Mouse (Mus musculus): ENCODE results near the gene Dad1. TPM values are rescaled to one million over a fixed set of nuclear protein-coding genes. Genes with fewer than 3 reads are reported as not detected.
A peak's percentile ranks its signal among the peaks of the same experiment; 100 is the strongest.

Dad1 gene
- polyA plus RNA-seq, 1 experiment from 2014 or later = 270 TPM

DNA sequence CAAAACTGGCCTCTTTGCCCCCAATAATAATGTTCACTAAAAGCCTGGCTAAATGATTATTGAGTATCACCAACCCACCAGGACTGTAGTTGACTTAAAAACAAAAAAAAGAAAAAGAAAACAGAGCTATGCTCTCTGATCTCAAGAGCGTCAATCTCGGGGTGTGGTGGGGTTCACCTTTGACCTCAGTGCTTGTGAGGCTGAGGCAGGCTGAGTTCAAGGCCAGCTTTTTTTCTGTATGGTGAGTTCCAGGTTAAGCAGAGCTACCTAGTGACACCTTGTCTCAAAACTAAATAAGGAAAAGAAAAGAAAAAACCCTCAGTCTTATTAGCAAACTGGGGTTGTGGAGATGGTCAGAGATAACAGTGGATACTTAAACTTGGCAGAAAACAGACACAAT lies 43.5 kb downstream of the Dad1 start:
- Histone ChIP-seq H3K27ac (no peak overlapping the region), H3K36me3 (no peaks in the 10 kb centered on the region), H3K9ac (no peak overlapping the region), H3K4me2 (replicated peaks) (no peak overlapping the region), H3K27me3 (replicated peaks) (no peaks in the 10 kb centered on the region), H3K9me3 (no peaks in the 10 kb centered on the region), H3K4me3 (no peak overlapping the region), H3K4me1 (no peaks in the 10 kb centered on the region)
- 91% methylated on average over 2 of the region's 2 CpGs for WGBS
- no peak for ATAC-seq (ENCODE audit: low FRiP score, low read depth)

DNA sequence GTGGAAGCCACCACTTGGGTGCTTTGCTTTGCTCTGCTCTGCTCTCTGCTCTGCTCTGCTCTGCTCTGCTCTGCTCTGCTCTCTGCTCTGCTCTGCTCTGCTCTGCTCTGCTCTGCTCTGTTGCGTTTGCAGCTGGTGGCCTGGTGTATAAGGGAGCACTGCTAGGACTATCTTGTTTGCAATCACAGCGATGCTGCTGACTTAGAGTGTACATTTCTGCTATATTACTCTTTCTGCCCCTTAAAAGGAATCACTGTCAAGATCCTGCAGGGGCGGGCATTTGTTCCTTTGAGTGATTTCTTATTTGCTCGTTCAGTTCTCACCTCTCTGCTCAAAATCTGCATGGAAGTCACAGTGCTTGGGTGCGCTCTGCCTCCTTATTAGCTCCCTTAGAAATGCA lies 44.0 kb downstream of the Dad1 start:
- Histone ChIP-seq H3K4me3 (no peak overlapping the region), H3K27me3 (replicated peaks) (no peaks in the 10 kb centered on the region), H3K9me3 (no peaks in the 10 kb centered on the region), H3K9ac (no peak overlapping the region), H3K27ac (no peak overlapping the region), H3K36me3 (no peaks in the 10 kb centered on the region), H3K4me1 (0 out of 2 replicates have a peak, but pooled peaks cover 2% of the 10 kb centered on the region), H3K4me2 (replicated peaks) (no peak overlapping the region)
- no peak for ATAC-seq (ENCODE audit: low FRiP score, low read depth)
- 85% methylated on average over 5 of the region's 5 CpGs for WGBS

DNA sequence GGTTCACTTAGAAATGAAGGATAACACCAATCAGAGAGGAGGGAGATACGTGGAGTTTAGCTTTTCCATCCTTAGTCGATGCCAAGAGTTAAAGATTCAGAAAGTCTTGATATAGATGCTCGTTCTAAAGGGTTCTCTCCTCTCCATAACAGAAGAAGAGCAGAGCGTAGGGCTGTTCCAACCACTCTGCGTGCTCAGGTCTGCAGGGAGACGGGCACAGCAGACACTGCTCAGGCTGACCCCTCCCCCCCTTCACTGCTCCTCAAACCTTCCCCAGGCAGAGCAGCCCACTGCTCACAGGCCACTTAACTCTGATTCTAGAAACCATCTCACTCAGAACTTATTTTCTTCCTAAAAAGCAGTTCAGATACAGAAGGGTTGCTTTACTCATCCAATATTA lies 45.2 kb downstream of the Dad1 start:
- no peak for ATAC-seq (ENCODE audit: low FRiP score, low read depth)

DNA sequence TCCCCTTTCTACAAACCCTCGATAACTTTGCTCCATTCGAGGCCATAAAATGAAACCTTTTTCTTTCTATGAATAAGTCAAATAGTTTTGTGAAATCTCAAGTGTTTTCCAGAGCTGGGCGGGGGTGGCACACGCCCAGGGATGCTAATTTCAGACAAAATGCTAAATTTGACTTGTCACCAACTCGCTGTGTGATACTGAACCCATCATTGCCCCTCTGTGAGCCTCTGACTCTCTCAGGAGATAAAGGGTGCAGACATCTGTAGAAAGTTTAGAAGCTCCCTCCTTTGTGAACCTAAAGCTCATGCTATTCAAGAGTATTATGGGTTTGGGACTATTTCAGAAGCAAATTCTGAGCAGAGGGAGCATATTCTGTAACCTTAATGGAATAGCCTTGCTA lies 46.0 kb downstream of the Dad1 start:
- no peaks in the 10 kb centered on the region for H3K9me3 ChIP-seq
- H3K4me1 ChIP-seq = 0 out of 2 replicates have a peak, but pooled peaks cover 5% of the 10 kb centered on the region
- no peak overlapping the region for H3K4me3 ChIP-seq
- H3K4me2 ChIP-seq (replicated peaks) = no peak overlapping the region
- WGBS = 86% methylated on average over 5 of the region's 5 CpGs
- H3K36me3 ChIP-seq = no peaks in the 10 kb centered on the region
- H3K27me3 ChIP-seq (replicated peaks) = no peaks in the 10 kb centered on the region
- H3K27ac ChIP-seq = no peak overlapping the region
- no peak overlapping the region for H3K9ac ChIP-seq
- no peak for ATAC-seq (ENCODE audit: low FRiP score, low read depth)

More for the DNA sequence above, 45.2 kb downstream of the Dad1 start:
- 71% methylated on average over 6 of the region's 6 CpGs for WGBS
- H3K9me3 ChIP-seq = no peaks in the 10 kb centered on the region
- H3K27me3 ChIP-seq (replicated peaks) = no peaks in the 10 kb centered on the region
- no peak overlapping the region for H3K4me3 ChIP-seq
- H3K4me2 ChIP-seq (replicated peaks) = no peak overlapping the region
- no peak overlapping the region for H3K27ac ChIP-seq
- H3K36me3 ChIP-seq = no peaks in the 10 kb centered on the region
- 0 out of 2 replicates have a peak, but pooled peaks cover 5% of the 10 kb centered on the region for H3K4me1 ChIP-seq
- no peak overlapping the region for H3K9ac ChIP-seq

DNA sequence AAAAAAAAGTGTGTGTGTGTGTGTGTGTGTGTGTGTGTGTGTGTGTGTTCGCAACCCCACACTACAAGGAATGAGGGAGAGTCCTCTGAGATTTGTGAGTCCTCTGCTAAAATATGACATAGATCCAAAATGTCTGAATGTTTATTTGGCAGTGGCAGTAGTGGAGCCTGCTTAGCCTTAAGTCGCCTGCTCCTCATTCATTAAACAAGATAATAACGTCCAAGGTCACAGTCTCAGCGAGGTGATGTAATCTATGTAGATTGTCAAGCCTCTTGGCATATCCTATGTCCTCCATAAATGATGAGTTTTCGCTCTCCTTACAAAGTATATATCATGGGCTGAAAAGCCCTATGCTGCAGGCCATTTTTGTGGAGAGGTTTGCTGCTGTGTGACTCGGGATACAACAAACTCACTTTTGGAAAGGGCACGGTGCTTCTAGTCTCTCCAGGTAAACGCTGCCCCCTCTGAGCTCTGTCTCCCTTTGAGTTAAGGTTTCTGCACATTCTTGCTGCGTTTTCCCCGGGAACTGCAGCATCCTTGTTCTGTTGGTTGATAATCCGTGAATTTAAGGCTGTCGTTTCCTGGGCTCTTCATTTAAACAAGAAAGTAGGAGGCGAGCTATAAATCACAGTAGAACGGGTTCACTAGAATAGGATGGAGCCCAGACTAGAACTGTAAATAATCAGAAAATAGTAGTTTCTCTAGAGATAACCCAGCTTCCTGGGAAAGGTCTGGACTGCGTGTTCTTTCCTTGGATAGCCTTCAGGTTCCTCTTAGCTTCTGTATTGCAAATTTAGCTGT lies 47.0 kb downstream of the Dad1 start:
- Histone ChIP-seq H3K27me3 (replicated peaks) (no peaks in the 10 kb centered on the region), H3K9me3 (no peaks in the 10 kb centered on the region), H3K4me2 (replicated peaks) (no peak overlapping the region), H3K4me3 (no peak overlapping the region), H3K4me1 (0 out of 2 replicates have a peak, but pooled peaks cover 5% of the 10 kb centered on the region), H3K9ac (no peak overlapping the region), H3K27ac (no peak overlapping the region), H3K36me3 (no peaks in the 10 kb centered on the region)
- no peak for ATAC-seq (ENCODE audit: low FRiP score, low read depth)
- WGBS = 55% methylated on average over 15 of the region's 15 CpGs

DNA sequence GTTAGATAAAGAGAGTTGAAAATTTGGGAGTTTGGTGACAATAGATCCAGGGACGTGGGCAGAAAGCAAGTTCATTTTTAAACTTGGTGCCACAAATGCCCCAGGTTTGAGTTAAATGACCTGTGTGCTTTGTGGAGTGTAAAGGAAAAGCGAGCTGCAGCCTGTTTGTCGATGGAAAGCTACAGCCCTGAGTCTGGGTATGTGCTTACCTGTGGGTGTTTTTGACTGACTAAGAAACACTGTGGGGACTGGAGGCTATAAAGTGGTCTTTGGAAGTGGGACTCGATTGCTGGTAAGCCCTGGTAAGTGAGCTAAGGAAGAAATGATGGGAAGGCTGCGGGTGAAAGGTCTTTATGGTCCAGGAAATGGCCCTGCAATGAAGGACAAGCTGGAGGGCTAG lies 47.6 kb downstream of the Dad1 start:
- H3K27me3 ChIP-seq (replicated peaks) = no peaks in the 10 kb centered on the region
- H3K9ac ChIP-seq = no peak overlapping the region
- no peak for ATAC-seq (ENCODE audit: low FRiP score, low read depth)
- no peak overlapping the region for H3K4me2 ChIP-seq (replicated peaks)
- no peak overlapping the region for H3K27ac ChIP-seq
- no peaks in the 10 kb centered on the region for H3K9me3 ChIP-seq
- H3K4me3 ChIP-seq = no peak overlapping the region
- no peaks in the 10 kb centered on the region for H3K36me3 ChIP-seq
- 63% methylated on average over 5 of the region's 5 CpGs for WGBS
- H3K4me1 ChIP-seq = 0 out of 2 replicates have a peak, but pooled peaks cover 5% of the 10 kb centered on the region

DNA sequence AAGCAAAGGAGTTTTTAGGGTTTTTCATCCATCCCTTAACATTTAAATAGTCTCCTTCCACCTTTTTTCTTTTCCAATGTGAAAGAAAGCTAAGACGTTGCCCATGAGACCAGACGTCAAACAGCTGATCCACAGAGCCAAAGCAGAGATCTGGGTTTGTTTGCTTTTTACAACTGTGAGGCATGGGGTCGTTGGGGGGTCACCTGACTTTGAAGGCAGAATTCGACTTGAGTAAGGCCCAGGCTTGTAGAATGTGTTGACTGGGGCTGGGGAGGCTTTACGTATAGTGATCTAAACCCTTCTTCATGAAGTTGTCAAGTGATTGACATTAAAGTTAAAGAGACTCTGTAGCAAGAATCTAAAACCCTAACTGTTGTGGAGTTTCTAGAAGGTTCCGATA lies 48.0 kb downstream of the Dad1 start:
- 43% methylated on average over 6 of the region's 6 CpGs for WGBS
- no peak overlapping the region for H3K27ac ChIP-seq
- no peak overlapping the region for H3K4me2 ChIP-seq (replicated peaks)
- no peaks in the 10 kb centered on the region for H3K27me3 ChIP-seq (replicated peaks)
- H3K36me3 ChIP-seq = no peaks in the 10 kb centered on the region
- ATAC-seq (ENCODE audit: low FRiP score, low read depth) = no peak
- H3K4me3 ChIP-seq = no peak overlapping the region
- H3K9ac ChIP-seq = no peak overlapping the region
- H3K4me1 ChIP-seq = 0 out of 2 replicates have a peak, but pooled peaks cover 5% of the 10 kb centered on the region
- H3K9me3 ChIP-seq = no peaks in the 10 kb centered on the region

DNA sequence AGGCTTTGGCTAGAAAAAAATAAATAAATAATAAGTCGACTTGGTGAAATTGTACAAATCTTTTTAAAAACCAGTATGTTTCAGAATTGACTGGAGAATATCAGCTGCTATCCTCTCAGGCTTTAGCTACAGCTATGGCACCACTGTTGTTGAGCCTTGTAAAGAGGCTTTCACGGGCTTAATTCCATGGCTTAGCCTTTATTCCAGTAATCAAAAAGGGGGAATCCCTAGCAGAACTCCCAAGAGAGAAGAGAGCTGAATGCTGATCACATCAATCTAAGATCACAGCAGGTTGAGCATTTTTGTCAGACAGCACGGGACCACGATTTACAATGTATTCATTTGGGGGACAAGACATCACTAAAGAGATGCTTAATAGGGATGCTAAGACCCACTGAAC lies 49.1 kb downstream of the Dad1 start:
- H3K27me3 ChIP-seq (replicated peaks) = no peaks in the 10 kb centered on the region
- H3K4me1 ChIP-seq = 0 out of 2 replicates have a peak, but pooled peaks cover 5% of the 10 kb centered on the region
- no peak overlapping the region for H3K4me2 ChIP-seq (replicated peaks)
- no peak overlapping the region for H3K4me3 ChIP-seq
- whole genome bisulfite sequencing = 36% methylated on average over 4 of the region's 4 CpGs
- H3K36me3 ChIP-seq = no peaks in the 10 kb centered on the region
- no peak overlapping the region for H3K9ac ChIP-seq
- H3K9me3 ChIP-seq = no peaks in the 10 kb centered on the region
- no peak overlapping the region for H3K27ac ChIP-seq
- ATAC-seq (ENCODE audit: low FRiP score, low read depth) = peak; percentile 70; the same call in 1 of the 2 replicates

DNA sequence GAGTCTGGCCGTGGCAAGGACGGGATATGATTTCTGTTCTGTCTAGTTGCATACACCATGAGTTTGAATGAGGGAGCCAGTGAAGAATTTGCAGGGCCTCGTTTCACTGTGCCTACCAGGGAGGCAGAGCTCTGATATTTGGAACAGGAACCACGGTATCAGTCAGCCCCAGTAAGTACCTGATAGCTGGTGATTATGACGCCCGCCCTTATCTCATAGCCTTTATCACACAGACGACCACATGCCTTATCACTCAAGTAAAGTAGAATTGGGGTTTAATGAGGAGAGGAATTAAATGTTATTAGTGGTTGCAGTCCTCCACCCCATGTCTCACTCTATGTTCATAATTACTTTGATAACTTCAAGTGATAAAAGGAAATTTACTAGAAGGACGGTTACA lies 49.6 kb downstream of the Dad1 start:
- ATAC-seq (ENCODE audit: low FRiP score, low read depth) = no peak
- Histone ChIP-seq H3K4me2 (replicated peaks) (no peak overlapping the region), H3K27ac (no peak overlapping the region), H3K4me3 (no peak overlapping the region), H3K4me1 (0 out of 2 replicates have a peak, but pooled peaks cover 5% of the 10 kb centered on the region), H3K27me3 (replicated peaks) (no peaks in the 10 kb centered on the region), H3K9me3 (no peaks in the 10 kb centered on the region), H3K9ac (no peak overlapping the region), H3K36me3 (no peaks in the 10 kb centered on the region)
- WGBS = 89% methylated on average over 8 of the region's 8 CpGs

DNA sequence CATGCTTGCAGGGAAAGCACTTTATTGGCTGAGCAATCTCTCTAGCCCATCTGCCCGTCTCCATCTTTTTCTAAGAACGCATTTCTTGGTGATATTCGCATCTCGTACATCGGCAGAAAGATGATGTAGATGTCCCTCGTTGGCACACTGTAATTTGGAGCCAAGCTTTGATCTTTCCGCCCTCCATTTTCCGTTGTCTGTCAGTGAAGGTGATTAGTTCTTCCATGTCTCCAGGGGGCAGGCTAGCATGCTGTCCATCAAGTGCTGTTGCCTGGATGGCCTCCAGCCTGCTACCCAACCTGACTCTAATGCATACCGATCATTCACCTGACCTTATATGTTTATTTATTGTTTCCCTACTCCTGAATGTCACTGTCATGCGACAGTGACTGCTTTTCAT lies 50.1 kb downstream of the Dad1 start:
- H3K27me3 ChIP-seq (replicated peaks) = no peaks in the 10 kb centered on the region
- no peaks in the 10 kb centered on the region for H3K36me3 ChIP-seq
- no peak overlapping the region for H3K4me2 ChIP-seq (replicated peaks)
- H3K4me3 ChIP-seq = no peak overlapping the region
- 0 out of 2 replicates have a peak, but pooled peaks cover 5% of the 10 kb centered on the region for H3K4me1 ChIP-seq
- 91% methylated on average over 10 of the region's 10 CpGs for WGBS
- ATAC-seq (ENCODE audit: low FRiP score, low read depth) = no peak
- H3K27ac ChIP-seq = no peak overlapping the region
- no peak overlapping the region for H3K9ac ChIP-seq
- H3K9me3 ChIP-seq = no peaks in the 10 kb centered on the region

DNA sequence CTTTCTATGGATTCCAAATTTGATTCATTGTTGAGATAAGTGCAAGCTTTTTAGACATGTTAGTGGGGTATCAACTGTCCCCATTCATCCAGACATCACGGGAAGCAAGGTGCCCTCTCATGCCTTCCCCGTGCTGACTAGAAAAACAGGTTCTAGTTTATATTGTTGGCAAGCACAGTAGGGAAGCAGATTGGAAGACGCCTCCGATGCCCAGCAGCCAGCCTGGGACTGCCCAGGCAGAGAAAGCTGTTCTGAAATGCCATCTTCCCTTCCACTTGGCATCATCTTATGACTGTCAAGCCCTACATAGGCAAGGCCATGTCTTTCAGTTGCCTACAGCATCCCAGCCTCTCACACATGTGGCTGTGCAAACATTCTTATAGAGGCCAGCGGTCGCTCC lies 50.7 kb downstream of the Dad1 start:
- H3K27ac ChIP-seq = no peak overlapping the region
- ATAC-seq (ENCODE audit: low FRiP score, low read depth) = no peak
- 0 out of 2 replicates have a peak, but pooled peaks cover 5% of the 10 kb centered on the region for H3K4me1 ChIP-seq
- H3K4me2 ChIP-seq (replicated peaks) = no peak overlapping the region
- WGBS = 88% methylated on average over 6 of the region's 6 CpGs
- no peaks in the 10 kb centered on the region for H3K36me3 ChIP-seq
- H3K9me3 ChIP-seq = no peaks in the 10 kb centered on the region
- H3K4me3 ChIP-seq = no peak overlapping the region
- no peaks in the 10 kb centered on the region for H3K27me3 ChIP-seq (replicated peaks)
- H3K9ac ChIP-seq = no peak overlapping the region

DNA sequence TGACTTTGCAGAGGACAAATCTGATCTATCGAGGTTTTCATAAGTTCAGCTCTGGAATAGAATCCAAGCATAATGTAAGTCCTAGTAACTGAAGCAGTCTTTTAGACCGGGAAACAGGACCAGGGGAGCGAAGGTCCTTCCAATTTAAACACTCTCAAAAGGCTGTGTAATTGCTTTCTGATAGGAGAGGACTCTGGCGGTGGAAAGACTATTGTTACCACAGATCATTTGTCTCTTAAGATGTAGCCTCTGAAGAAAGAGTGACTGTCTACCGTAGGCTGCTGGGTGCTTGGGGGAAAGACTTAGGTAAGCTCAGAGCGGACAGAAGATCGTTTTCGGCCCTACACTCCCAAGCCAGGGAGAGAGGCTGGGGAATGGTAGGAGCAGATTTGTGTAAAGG lies 53.5 kb downstream of the Dad1 start:
- Histone ChIP-seq H3K27ac (no peak overlapping the region), H3K4me2 (replicated peaks) (no peak overlapping the region), H3K4me1 (0 out of 2 replicates have a peak, but pooled peaks cover 5% of the 10 kb centered on the region), H3K36me3 (no peaks in the 10 kb centered on the region), H3K4me3 (no peak overlapping the region), H3K9ac (no peak overlapping the region), H3K9me3 (no peaks in the 10 kb centered on the region), H3K27me3 (replicated peaks) (no peaks in the 10 kb centered on the region)
- ATAC-seq (ENCODE audit: low FRiP score, low read depth) = no peak
- WGBS = 67% methylated on average over 8 of the region's 8 CpGs

DNA sequence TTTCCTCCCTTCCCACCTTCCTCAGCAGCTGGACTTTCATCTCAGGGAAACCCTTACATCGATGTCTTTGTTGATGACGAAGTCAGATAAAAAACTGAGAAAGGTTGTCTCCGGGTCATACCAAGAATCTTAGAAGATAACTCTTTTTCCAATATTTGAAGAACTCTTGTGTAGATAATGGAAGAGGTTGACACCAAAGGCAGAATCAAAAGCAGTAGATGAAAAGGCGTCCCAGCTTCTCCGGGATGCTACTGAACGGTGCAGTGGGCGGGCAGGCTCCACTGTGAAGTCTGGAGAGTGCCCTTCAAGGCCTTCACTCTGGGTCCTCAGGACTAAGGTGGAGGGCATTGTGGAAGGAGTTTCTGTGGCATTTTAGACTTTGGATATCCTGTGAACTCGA lies 54.2 kb downstream of the Dad1 start:
- H3K36me3 ChIP-seq = no peaks in the 10 kb centered on the region
- H3K27me3 ChIP-seq (replicated peaks) = no peaks in the 10 kb centered on the region
- ATAC-seq (ENCODE audit: low FRiP score, low read depth) = no peak
- H3K4me2 ChIP-seq (replicated peaks) = no peak overlapping the region
- H3K9me3 ChIP-seq = no peaks in the 10 kb centered on the region
- H3K9ac ChIP-seq = no peak overlapping the region
- 90% methylated on average over 8 of the region's 8 CpGs for WGBS
- H3K4me3 ChIP-seq = no peak overlapping the region
- no peak overlapping the region for H3K27ac ChIP-seq
- H3K4me1 ChIP-seq = no peaks in the 10 kb centered on the region

All from neural tube, embryonic 12.5 days (tissue).